Mouse (Mus musculus): ENCODE results near the gene Aim2. TPM values are rescaled to one million over a fixed set of nuclear protein-coding genes. Genes with fewer than 3 reads are reported as not detected.
"Not testable (repeated sequence)": the region's sequence is repeated elsewhere in the genome, so short reads cannot be mapped to it uniquely, and the experiment has no call there.

The Aim2 gene
- polyA plus RNA-seq (2015; fragmentation: Nextera tagmentation; extraction: Ambion mirVana) = 2.9 and 3.5 TPM in 2 replicates

GRCm38 (mm10) chr1:173350372-173350957 lies at the start of gene Aim2:
Gene Aim2 (plus strand): TSS chr1:173350879.
- no peak for ATAC-seq (replicated peaks; ENCODE audit: low FRiP score, low read depth)

DNA sequence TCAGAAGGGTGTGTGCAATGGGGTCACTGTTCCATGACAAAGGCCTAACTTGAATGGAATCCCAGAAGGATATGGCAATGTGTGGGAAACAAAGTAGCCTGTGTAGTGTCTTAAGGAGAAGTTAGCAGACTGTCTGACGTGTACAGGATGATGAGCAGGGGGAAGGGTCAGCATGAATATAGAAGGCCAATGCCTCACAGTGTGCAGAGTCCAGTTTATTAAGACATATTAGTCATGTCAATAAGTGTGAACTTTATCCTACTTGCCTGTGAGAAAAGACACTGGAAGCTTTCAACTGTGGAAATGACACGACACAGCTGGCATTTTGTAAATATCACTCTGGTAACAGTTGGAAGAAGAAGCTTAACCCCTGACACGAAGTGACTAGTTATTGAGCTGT lies 47.9 kb upstream of the Aim2 start:
- H3K9ac ChIP-seq (ENCODE audit: low read depth, low read length); DNase-seq (ENCODE audit: low spot score); H3K27ac ChIP-seq; H3K27me3 ChIP-seq (ENCODE audit: insufficient read depth, low read length); H3K36me3 ChIP-seq (ENCODE audit: insufficient read depth, low read length); H3K9me3 ChIP-seq (replicated peaks; ENCODE audit: low read length); H3K4me1 ChIP-seq (replicated peaks; ENCODE audit: insufficient read depth, low read length); ATAC-seq (replicated peaks; ENCODE audit: low FRiP score, low read depth); H3K4me3 ChIP-seq (replicated peaks; ENCODE audit: low read depth, low read length); H3K4me2 ChIP-seq (ENCODE audit: low read length): not testable (repeated sequence)
- WGBS = 34% methylated on average over 3 of the region's 3 CpGs

More at GRCm38 (mm10) chr1:173350372-173350957, at the start of gene Aim2:
- no peak for TF ChIP-seq CTCF (IDR thresholded peaks at IDR 0.05; ENCODE audit: low read depth)
- Histone ChIP-seq H3K4me1 (replicated peaks; ENCODE audit: insufficient read depth, low read length) (0 out of 2 replicates have a peak, but pooled peaks cover 3% of the 10 kb centered on the region), H3K9me3 (replicated peaks; ENCODE audit: low read length) (no peaks in the 10 kb centered on the region), H3K4me2 (ENCODE audit: low read length) (peak within 1 kb of the TSS; percentile 34; the same call in 1 of the 2 replicates), H3K9ac (ENCODE audit: low read depth, low read length) (no peak within 1 kb of the TSS), H3K36me3 (ENCODE audit: insufficient read depth, low read length) (no peaks in the 10 kb centered on the region), H3K27ac (no peak within 1 kb of the TSS), H3K27me3 (ENCODE audit: insufficient read depth, low read length) (no peaks in the 10 kb centered on the region), H3K4me3 (replicated peaks; ENCODE audit: low read depth, low read length) (no peak within 1 kb of the TSS)
- WGBS = 8% methylated on average over 10 of the region's 10 CpGs
- no peak for DNase-seq (ENCODE audit: low spot score)

DNA sequence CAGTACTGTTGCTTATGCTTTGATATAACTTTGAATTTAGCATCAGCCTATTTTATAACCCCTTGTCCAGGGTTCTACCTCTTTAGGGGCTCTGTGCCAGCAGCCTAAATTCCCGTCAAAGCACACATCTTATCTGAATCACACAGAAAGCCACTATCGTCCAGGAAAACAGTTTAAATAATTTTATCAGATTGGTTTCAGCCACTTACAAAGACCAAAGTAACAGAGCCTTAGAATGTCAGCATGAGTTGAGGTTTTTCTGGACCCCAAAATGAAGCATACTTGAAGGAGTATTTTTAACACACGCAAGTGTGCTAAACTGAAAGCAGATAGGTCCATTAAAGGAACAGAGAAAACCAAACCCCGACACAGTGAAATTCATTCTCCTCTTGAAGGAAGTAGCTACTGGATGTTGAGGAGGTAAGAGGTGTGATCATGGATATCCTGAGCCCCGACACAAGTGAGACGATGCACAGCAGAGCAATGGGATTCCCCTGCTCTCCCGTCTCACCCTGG lies 37.1 kb upstream of the Aim2 start:
- not testable (repeated sequence) for H3K4me1 ChIP-seq (replicated peaks; ENCODE audit: insufficient read depth, low read length); H3K4me2 ChIP-seq (ENCODE audit: low read length); H3K9me3 ChIP-seq (replicated peaks; ENCODE audit: low read length); H3K27me3 ChIP-seq (ENCODE audit: insufficient read depth, low read length); DNase-seq (ENCODE audit: low spot score); H3K4me3 ChIP-seq (replicated peaks; ENCODE audit: low read depth, low read length); H3K9ac ChIP-seq (ENCODE audit: low read depth, low read length); ATAC-seq (replicated peaks; ENCODE audit: low FRiP score, low read depth); H3K36me3 ChIP-seq (ENCODE audit: insufficient read depth, low read length); H3K27ac ChIP-seq
- 78% methylated on average over 7 of the region's 7 CpGs for WGBS

- no peaks in the 10 kb centered on the region for H3K9me3 ChIP-seq (replicated peaks; ENCODE audit: low read length)
- H3K36me3 ChIP-seq (ENCODE audit: insufficient read depth, low read length) = no peaks in the 10 kb centered on the region
- no peak overlapping the region for H3K9ac ChIP-seq (ENCODE audit: low read depth, low read length)
- ATAC-seq (replicated peaks; ENCODE audit: low FRiP score, low read depth) (no peak), DNase-seq (ENCODE audit: low spot score) (no peak)
- H3K27me3 ChIP-seq (ENCODE audit: insufficient read depth, low read length) = no peaks in the 10 kb centered on the region
- no peak overlapping the region for H3K4me3 ChIP-seq (replicated peaks; ENCODE audit: low read depth, low read length)
- H3K4me2 ChIP-seq (ENCODE audit: low read length) = no peak overlapping the region
- H3K4me1 ChIP-seq (replicated peaks; ENCODE audit: insufficient read depth, low read length) = no peaks in the 10 kb centered on the region
- no peak overlapping the region for H3K27ac ChIP-seq
- WGBS = 83% methylated on average over 3 of the region's 3 CpGs
- no peak for TF ChIP-seq CTCF (IDR thresholded peaks at IDR 0.05; ENCODE audit: low read depth)
Observed at GRCm38 (mm10) chr1:173315725-173316124, 35.0 kb upstream of the Aim2 start.

DNA sequence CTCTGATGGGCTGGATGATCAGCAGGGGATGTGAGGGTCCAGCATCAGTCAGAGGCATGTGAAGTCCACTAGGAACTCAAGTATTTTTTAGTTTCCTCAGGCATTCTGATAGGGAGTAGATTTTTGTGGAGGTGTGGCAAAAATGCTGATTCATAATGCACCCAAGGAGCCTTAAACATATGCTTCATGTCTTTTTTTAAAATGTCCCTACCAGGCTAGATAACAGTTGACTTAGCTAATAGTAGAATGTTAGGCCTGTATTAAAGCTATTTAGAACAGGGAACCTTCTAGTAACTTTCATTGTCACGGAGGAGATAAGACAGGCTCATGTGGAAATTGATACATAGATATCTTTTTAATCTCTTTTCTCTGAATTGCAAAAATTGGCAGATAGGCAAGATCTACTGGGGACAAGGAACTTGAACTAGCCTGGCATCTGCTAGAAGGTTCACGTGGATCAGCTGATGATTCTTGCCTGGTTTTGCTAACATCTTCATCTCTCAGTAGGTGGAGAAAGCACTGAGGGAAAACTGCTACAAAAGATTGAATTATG lies 32.7 kb upstream of the Aim2 start:
- no peak for TF ChIP-seq CTCF (IDR thresholded peaks at IDR 0.05; ENCODE audit: low read depth)
- ATAC-seq (replicated peaks; ENCODE audit: low FRiP score, low read depth) = no peak
- no peaks in the 10 kb centered on the region for H3K4me1 ChIP-seq (replicated peaks; ENCODE audit: insufficient read depth, low read length)
- no peak for DNase-seq (ENCODE audit: low spot score)
- H3K4me3 ChIP-seq (replicated peaks; ENCODE audit: low read depth, low read length) = no peak overlapping the region
- H3K27ac ChIP-seq = no peak overlapping the region
- no peak overlapping the region for H3K4me2 ChIP-seq (ENCODE audit: low read length)
- H3K27me3 ChIP-seq (ENCODE audit: insufficient read depth, low read length) = no peaks in the 10 kb centered on the region
- WGBS = 90% methylated on average over 2 of the region's 2 CpGs
- no peak overlapping the region for H3K9ac ChIP-seq (ENCODE audit: low read depth, low read length)
- H3K9me3 ChIP-seq (replicated peaks; ENCODE audit: low read length) = no peaks in the 10 kb centered on the region
- H3K36me3 ChIP-seq (ENCODE audit: insufficient read depth, low read length) = no peaks in the 10 kb centered on the region

DNA sequence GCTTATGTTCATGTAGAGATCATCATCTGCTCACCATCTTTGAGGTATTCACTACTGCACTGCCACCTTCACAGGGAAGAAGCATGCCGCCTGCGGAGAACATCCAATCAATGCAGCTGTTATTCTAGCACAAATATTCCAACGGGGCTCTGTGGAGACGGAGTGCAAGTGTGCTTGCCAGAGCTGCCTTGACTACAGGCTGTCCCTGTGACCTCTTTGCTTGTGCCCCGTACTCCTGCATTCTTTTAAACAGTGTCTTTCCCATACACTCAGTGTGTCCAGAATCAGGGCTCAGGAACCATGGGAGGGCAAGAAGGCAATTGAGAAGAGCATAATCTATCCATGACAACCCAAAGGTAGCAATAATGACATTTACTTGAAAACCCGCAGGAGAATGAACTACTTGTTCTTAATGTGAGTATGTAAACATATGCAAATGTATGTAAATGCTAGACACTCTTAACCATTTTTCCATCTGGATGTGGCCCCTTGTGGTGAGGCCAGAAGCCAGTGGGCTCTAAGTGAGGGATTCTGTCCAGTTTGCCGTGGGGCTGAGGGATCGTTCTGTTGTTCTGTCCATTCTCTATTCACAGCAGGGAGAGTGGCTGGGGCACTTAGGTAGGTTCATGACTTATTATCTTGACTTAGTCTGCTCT lies 29.0 kb upstream of the Aim2 start:
- Histone ChIP-seq H3K27ac (no peak overlapping the region), H3K4me2 (ENCODE audit: low read length) (no peak overlapping the region), H3K9me3 (replicated peaks; ENCODE audit: low read length) (no peaks in the 10 kb centered on the region), H3K9ac (ENCODE audit: low read depth, low read length) (no peak overlapping the region), H3K27me3 (ENCODE audit: insufficient read depth, low read length) (no peaks in the 10 kb centered on the region), H3K4me3 (replicated peaks; ENCODE audit: low read depth, low read length) (no peak overlapping the region), H3K36me3 (ENCODE audit: insufficient read depth, low read length) (no peaks in the 10 kb centered on the region), H3K4me1 (replicated peaks; ENCODE audit: insufficient read depth, low read length) (no peaks in the 10 kb centered on the region)
- no peak for DNase-seq (ENCODE audit: low spot score)
- ATAC-seq (replicated peaks; ENCODE audit: low FRiP score, low read depth) = no peak
- TF ChIP-seq CTCF (IDR thresholded peaks at IDR 0.05; ENCODE audit: low read depth) = no peak
- 76% methylated on average over 8 of the region's 8 CpGs for WGBS

Data from kidney, postnatal 0 days (tissue).